Mouse (Mus musculus) limb, embryonic 14.5 days (tissue): ENCODE measurements at regions not wholly inside any gene's neighbourhood (a gene's known extent, or its start where the extent isn't known, plus 50 kb on each side); places are given as distances from the start of the nearest gene placed in this dataset.

ENCODE experiments used
- ATAC-seq: fragments of 200-750 bp; cut with Nextera tagmentation; 2 replicates; pipeline ENCODE4 v1.8.0; 2017; ENCODE audit warnings: low read depth, moderate number of reproducible peaks, moderate TSS enrichment; ENCODE audit not compliant: low FRiP score
- DNase-seq: peaks from one replicate; pipeline ENCODE4 v3.0.0-alpha.2; 2015; ENCODE audit warnings: low spot score
- H3K27ac ChIP-seq: fragments of 300-500 bp; sonication (generic); replicated peaks from 2 replicates; pipeline ENCODE4 v1.5.1; 2014; ENCODE audit warnings: low read depth, mild to moderate bottlenecking, low read length, moderate library complexity, mixed read lengths
- H3K27me3 ChIP-seq: fragments of 300-500 bp; sonication (generic); 2 replicates; pipeline ENCODE4 v1.6.1; 2014; ENCODE audit warnings: low read length, mixed read lengths; ENCODE audit not compliant: control insufficient read depth, insufficient read depth
- H3K36me3 ChIP-seq: fragments of 300-500 bp; sonication (generic); 2 replicates; pipeline ENCODE4 v1.6.1; 2014; ENCODE audit warnings: mild to moderate bottlenecking, low read length, moderate library complexity, mixed read lengths; ENCODE audit not compliant: control insufficient read depth, insufficient read depth
- H3K4me1 ChIP-seq: fragments of 300-500 bp; sonication (generic); 2 replicates; pipeline ENCODE4 v1.6.1; 2014; ENCODE audit warnings: antibody characterized with exemption, low read length, mixed read lengths; ENCODE audit not compliant: control insufficient read depth, insufficient read depth
- H3K4me2 ChIP-seq: fragments of 300-500 bp; sonication (generic); replicated peaks from 2 replicates; pipeline ENCODE4 v1.6.1; 2014; ENCODE audit warnings: low read depth, mild to moderate bottlenecking, low read length, moderate library complexity; ENCODE audit not compliant: severe bottlenecking
- H3K4me3 ChIP-seq: fragments of 300-500 bp; sonication (generic); replicated peaks from 2 replicates; pipeline ENCODE4 v1.5.1; 2014; ENCODE audit warnings: low read length
- H3K9ac ChIP-seq: fragments of 300-500 bp; sonication (generic); 2 replicates; pipeline ENCODE4 v1.6.1; 2014; ENCODE audit warnings: mild to moderate bottlenecking, low read depth, low read length, moderate library complexity; ENCODE audit not compliant: severe bottlenecking
- H3K9me3 ChIP-seq: fragments of 300-500 bp; sonication (generic); 2 replicates; pipeline ENCODE4 v1.6.1; 2016; ENCODE audit warnings: low read length; ENCODE audit not compliant: control insufficient read depth
- POLR2A ChIP-seq: fragments of 200-500 bp; IDR thresholded peaks from 2 replicates; pipeline ENCODE4 v1.8.0; 2012; ENCODE audit warnings: inconsistent platforms, mild to moderate bottlenecking, moderate library complexity, borderline replicate concordance; ENCODE audit not compliant: insufficient read depth, insufficient read length; ENCODE audit errors: extremely low read depth
- WGBS: fragments of 180-500 bp; shearing (Covaris S2); extraction: QIAGEN DNeasy Blood & Tissue Kit; methylation state at CpG from one replicate; pipeline ENCODE4 v1.1.7; 2014; 5-methylcytosine and 5-hydroxymethylcytosine counted together

GRCm38 (mm10) chr10:91881521-91882228, 700.6 kb upstream of the Tmpo start:
- no peaks in the 10 kb centered on the region for H3K9me3 ChIP-seq
- no peak for TF ChIP-seq POLR2A
- H3K4me3 ChIP-seq, result no peak overlapping the region
- no peaks in the 10 kb centered on the region for H3K4me1 ChIP-seq
- H3K36me3 ChIP-seq, result no peaks in the 10 kb centered on the region
- no peak for ATAC-seq
- no peak overlapping the region for H3K4me2 ChIP-seq
- H3K27ac ChIP-seq, result no peak overlapping the region
- H3K27me3 ChIP-seq, result no peaks in the 10 kb centered on the region
- no peak overlapping the region for H3K9ac ChIP-seq
- no peak for DNase-seq
- 46% methylated on average over 9 of the region's 9 CpGs for WGBS

GRCm38 (mm10) chr10:91875450-91875849, 694.3 kb upstream of the Tmpo start:
- no peak for TF ChIP-seq POLR2A
- no peaks in the 10 kb centered on the region for H3K4me1 ChIP-seq
- no peaks in the 10 kb centered on the region for H3K36me3 ChIP-seq
- no peak overlapping the region for H3K4me2 ChIP-seq
- DNase-seq (no peak), ATAC-seq (no peak)
- no peaks in the 10 kb centered on the region for H3K27me3 ChIP-seq
- H3K27ac ChIP-seq, result no peak overlapping the region
- H3K4me3 ChIP-seq, result no peak overlapping the region
- 69% methylated on average over 3 of the region's 3 CpGs for WGBS
- H3K9ac ChIP-seq, result no peak overlapping the region
- H3K9me3 ChIP-seq, result no peaks in the 10 kb centered on the region

GRCm38 (mm10) chr10:91871244-91871643, 690.1 kb upstream of the Tmpo start:
- Histone ChIP-seq H3K4me1 (no peaks in the 10 kb centered on the region), H3K4me3 (no peak overlapping the region), H3K27me3 (no peaks in the 10 kb centered on the region), H3K4me2 (no peak overlapping the region), H3K36me3 (no peaks in the 10 kb centered on the region), H3K9ac (no peak overlapping the region), H3K9me3 (no peaks in the 10 kb centered on the region), H3K27ac (no peak overlapping the region)
- no peak for ATAC-seq
- 46% methylated on average over 4 of the region's 4 CpGs for WGBS
- no peak for TF ChIP-seq POLR2A
- peak; percentile 60 for DNase-seq

- DNase-seq, result peak; percentile 93
- ATAC-seq, result peak; percentile 93
- Histone ChIP-seq H3K36me3 (no peaks in the 10 kb centered on the region), H3K9ac (no peak overlapping the region), H3K27me3 (no peaks in the 10 kb centered on the region), H3K9me3 (no peaks in the 10 kb centered on the region), H3K4me3 (no peak overlapping the region), H3K4me2 (0 out of 2 replicates have a peak overlapping the region, but pooled peaks have one; percentile 2), H3K27ac (0 out of 2 replicates have a peak overlapping the region, but pooled peaks have one; percentile 28), H3K4me1 (peaks cover 14% of the 10 kb centered on the region)
- WGBS, result 14% methylated on average over 6 of the region's 6 CpGs
- no peak for TF ChIP-seq POLR2A
These were observed 677.8 kb upstream of the Tmpo start for GRCm38 (mm10) chr10:91858711-91859595.

GRCm38 (mm10) chr10:91827074-91827473, 646.0 kb upstream of the Tmpo start:
- no peak overlapping the region for H3K9ac ChIP-seq
- no peak for TF ChIP-seq POLR2A
- no peak for ATAC-seq

More at GRCm38 (mm10) chr10:91827074-91827473, 646.0 kb upstream of the Tmpo start:
- H3K4me3 ChIP-seq, result no peak overlapping the region
- no peak overlapping the region for H3K4me2 ChIP-seq
- 85% methylated on average over 3 of the region's 3 CpGs for WGBS
- no peaks in the 10 kb centered on the region for H3K27me3 ChIP-seq
- H3K36me3 ChIP-seq, result no peaks in the 10 kb centered on the region
- no peak overlapping the region for H3K27ac ChIP-seq
- no peak for DNase-seq
- no peaks in the 10 kb centered on the region for H3K9me3 ChIP-seq
- no peaks in the 10 kb centered on the region for H3K4me1 ChIP-seq
